Mouse (Mus musculus) c-Kit-positive CD71-negative TER-119-negative erythroid progenitor cells, embryonic 14.5 days (primary cell): Measurements from ENCODE around the gene Apol9a.
A peak's percentile ranks its signal among the peaks of the same experiment; 100 is the strongest.

ENCODE experiments used
- DNase-seq: peaks from one replicate; pipeline ENCODE4 v3.0.0-alpha.2; 2013; ENCODE audit warnings: low read depth

The Apol9a gene

DNA sequence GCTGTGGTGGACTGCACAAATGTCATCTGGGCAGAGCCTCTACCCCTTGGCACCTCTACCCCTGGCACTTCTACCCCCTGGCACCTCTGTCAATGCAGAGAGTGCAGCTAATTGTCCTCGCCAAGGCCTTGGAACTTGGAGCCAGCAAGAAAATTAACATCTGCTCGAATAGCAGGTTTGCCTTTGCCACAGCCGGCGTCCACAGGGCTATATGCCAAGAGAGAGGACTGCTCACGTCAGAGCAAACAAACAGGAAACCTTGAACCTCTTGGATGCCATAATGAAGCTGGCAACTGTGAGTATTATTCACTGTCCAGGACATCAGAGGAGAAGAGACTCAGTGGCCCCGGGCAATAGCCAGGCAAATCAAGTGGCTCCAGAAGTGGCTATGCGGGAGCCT is 34.0 kb downstream of the Apol9a start:
- DNase-seq, result no peak

DNA sequence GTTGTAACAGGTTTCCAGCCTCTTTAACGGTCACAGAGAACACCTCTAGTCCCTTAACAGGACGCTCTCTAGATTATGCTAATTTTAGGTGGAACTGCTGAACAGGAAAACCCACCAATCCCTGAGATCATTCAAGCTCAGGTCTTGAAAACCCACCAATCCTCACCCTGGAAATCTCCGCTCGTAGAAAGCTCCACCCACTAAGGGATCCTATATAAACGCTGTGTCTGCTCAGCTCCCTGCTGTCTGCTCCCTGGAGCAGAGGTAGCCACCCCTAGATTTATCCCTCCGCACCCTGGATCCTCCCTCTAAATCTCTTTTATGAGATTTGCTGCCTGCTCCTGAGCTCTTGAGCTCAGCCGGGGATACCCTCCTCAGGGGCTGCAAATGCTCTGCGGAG is 40.3 kb downstream of the Apol9a start:
- no peak for DNase-seq

GRCm38 (mm10) chr15:77369981-77370380 is 41.0 kb downstream of the Apol9a start:
- no peak for DNase-seq

- DNase-seq, result no peak
Measured at GRCm38 (mm10) chr15:77368818-77369320, 42.1 kb downstream of the Apol9a start.

GRCm38 (mm10) chr15:77368148-77368547 is 42.8 kb downstream of the Apol9a start:
- peak; percentile 84 for DNase-seq

DNA sequence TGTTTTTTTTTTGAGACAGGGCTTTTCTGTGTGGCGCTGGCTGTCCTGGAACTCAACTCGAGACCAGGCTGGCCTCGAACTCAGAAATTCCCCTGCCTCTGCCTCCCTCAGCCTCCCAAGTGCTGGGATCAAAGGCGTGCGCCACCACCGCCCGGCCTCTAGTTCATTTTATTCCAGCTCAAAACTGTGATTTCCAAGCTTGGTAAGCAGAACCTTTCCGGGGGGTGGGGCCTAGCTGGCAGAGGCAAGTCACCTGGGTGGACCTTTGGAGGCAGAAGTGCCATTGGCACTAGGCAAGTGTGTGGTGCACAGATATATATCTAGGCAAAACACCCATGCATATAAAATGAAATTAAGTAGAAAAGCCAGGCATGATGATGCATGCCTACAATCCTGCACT is 43.4 kb downstream of the Apol9a start:
- DNase-seq, result no peak

- peak; percentile 44 for DNase-seq
Measured at GRCm38 (mm10) chr15:77366706-77367484, 44.0 kb downstream of the Apol9a start.

- no peak for DNase-seq
Measured at GRCm38 (mm10) chr15:77365700-77366570, 45.0 kb downstream of the Apol9a start.

DNA sequence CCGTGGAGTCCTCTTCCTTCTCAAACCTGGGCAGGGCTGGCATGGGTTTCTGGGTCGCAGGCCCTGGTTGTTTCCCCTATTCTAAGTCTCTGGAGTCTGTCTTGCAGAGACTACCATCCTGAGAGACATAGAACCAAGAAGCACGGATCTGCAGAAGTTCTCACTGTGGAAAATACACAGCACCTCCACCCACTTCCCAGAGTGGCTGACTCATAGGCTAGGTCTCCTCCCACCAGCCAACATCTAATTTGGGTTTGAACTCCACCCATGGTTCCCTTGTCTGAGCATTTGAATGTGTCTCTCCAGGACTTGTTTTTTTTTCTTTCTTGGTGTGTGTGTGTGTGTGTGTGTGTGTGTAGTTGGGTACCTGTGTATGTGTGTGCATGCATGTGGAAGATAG is 46.9 kb downstream of the Apol9a start:
- DNase-seq, result no peak

- no peak for DNase-seq
Measured at GRCm38 (mm10) chr15:77363578-77363977, 47.4 kb downstream of the Apol9a start.

DNA sequence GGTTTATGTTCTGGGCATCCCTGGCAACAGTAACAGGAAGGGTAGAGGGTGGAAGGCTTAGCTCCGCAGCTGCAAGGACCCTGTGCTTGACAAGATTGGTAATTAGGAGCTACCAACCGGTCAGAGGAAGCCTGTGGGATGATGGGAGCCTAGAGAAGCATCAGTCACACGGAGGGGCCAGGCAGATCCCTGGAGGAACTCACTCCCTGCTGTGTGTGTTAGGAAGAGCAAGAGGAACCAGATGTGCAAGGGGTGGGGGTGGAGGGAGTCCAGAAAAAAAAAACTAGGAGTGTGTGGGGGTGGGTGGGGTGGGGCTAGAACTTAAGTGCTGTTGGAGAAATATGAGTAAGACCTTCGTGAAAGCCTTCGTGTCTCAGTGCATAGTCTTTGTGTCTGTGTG is 48.0 kb downstream of the Apol9a start:
- no peak for DNase-seq

GRCm38 (mm10) chr15:77359905-77360304 is 51.0 kb downstream of the Apol9a start:
- DNase-seq, result no peak

- DNase-seq, result no peak
Measured at GRCm38 (mm10) chr15:77359486-77359885, 51.4 kb downstream of the Apol9a start.

- no peak for DNase-seq
Measured at GRCm38 (mm10) chr15:77359084-77359483, 51.9 kb downstream of the Apol9a start.

DNA sequence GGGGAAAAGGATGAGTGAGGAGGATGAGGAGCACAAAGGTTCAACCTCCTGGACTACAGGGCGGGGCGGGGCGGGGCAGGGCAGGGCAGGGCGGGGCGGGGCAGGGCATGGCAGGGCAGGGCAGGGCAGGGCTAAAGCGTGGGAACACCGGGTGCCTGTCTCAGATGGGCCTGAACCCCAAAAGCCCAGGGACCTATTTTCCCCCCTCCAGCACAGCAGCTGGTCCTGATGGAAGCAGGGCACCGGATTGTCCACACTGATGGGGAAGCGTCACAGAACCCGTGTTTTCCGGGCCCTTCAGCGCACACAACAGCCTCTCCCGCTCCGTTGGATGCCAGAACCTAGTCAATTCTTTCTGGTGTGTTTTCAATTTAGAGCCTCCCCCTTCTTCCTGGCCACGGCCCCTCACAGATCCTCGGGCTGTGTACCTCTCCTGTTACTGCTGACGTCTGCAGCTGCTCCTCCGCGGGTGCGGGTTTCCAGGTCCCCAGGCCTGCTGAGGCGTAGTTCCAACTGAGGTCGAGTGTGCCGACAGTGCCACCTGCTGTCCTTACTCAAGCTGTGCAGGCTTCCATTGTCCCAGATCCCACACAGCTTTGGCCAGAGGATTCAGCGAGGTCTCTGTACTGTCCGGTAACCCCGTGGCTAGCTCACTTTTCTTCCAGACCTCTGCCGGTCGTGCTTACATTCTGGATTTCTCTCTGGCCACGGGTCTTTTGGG is 52.5 kb downstream of the Apol9a start:
- DNase-seq, result peak; percentile 62

GRCm38 (mm10) chr15:77356248-77356810 is 54.6 kb downstream of the Apol9a start:
- no peak for DNase-seq

GRCm38 (mm10) chr15:77354848-77355551 is 55.9 kb downstream of the Apol9a start:
- DNase-seq, result no peak

GRCm38 (mm10) chr15:77354496-77354847 is 56.5 kb downstream of the Apol9a start:
- no peak for DNase-seq
